In genomic region chr10:36506033-36506726, GRCm38 (mm10) we compare ENCODE assay signal across 8 mouse cellular contexts. TPM values are rescaled to one million over a fixed set of nuclear protein-coding genes. Genes with fewer than 3 reads are reported as not detected.
DNase-seq lines count a peak whose midpoint lies in the region; ATAC-seq lines count a peak whose summit lies in the region.

No protein-coding gene starts in this region.

- peak overlapping the region; percentile 60 for H3K4me3 ChIP-seq in limb, embryonic 15.5 days

- no peaks in the 10 kb centered on the region for H3K36me3 ChIP-seq in limb, embryonic 15.5 days

- H3K9me3 ChIP-seq in limb, embryonic 15.5 days, result no peaks in the 10 kb centered on the region

- WGBS in limb, embryonic 15.5 days, result 8% methylated on average over 13 of the region's 13 CpGs

- H3K4me2 ChIP-seq in limb, embryonic 15.5 days, result peak overlapping the region; percentile 97

- no peak for ATAC-seq in limb, embryonic 15.5 days (ENCODE audit: insufficient number of reproducible peaks, low FRiP score, low TSS enrichment, low read depth)

- no peak overlapping the region for H3K9ac ChIP-seq in limb, embryonic 15.5 days

- peaks cover 29% of the 10 kb centered on the region for H3K27me3 ChIP-seq in limb, embryonic 15.5 days

- peak; percentile 10 to 12 for DNase-seq in kidney, postnatal 4 days
- DNase-seq in kidney, adult 18-20 months, result no peak
- peak; percentile 75 for DNase-seq in cerebellum, postnatal 10 days
- peak; percentile 5 to 15 for DNase-seq in frontal cortex, postnatal 25 days (ENCODE audit: low spot score in 2 of 2)
- peak; percentile 23 for DNase-seq in right cerebral cortex, postnatal 25 days
- no peak for DNase-seq in gastrocnemius, adult 18-20 months (ENCODE audit: low spot score)
- DNase-seq in kidney, postnatal 36 days, result no peak

- H3K27ac ChIP-seq in limb, embryonic 15.5 days, result no peak overlapping the region

- H3K4me1 ChIP-seq in limb, embryonic 15.5 days, result peaks cover 20% of the 10 kb centered on the region

RNA-seq across cellular contexts. Expression of gene Hs3st5, which starts 0.4 kb away (rescaled TPM):
- 1.9 and 2.6 TPM in 2 replicates for polyA plus RNA-seq in limb, embryonic 15.5 days (2015; fragmentation: Nextera tagmentation; extraction: Ambion mirVana)
- 1 to 10 TPM; 6.9 to 9.3 TPM for total RNA-seq in gastrocnemius, adult 18-20 months (2021)

Comparison
In these comparisons a context has a peak if more than half of its experiments do, and no peak if none do; other contexts are left out.
1. DNase-seq: peak in kidney, postnatal 4 days (2 of 2), cerebellum, postnatal 10 days (2 of 2), frontal cortex, postnatal 25 days (2 of 2) and right cerebral cortex, postnatal 25 days (single experiment); none in kidney, adult 18-20 months (single experiment), gastrocnemius, adult 18-20 months (single experiment) and kidney, postnatal 36 days (0 of 2).